Mouse (Mus musculus) kidney, postnatal 14 days (tissue): ENCODE measurements around the gene Adamtsl4.

ENCODE experiments used
- DNase-seq: peaks from one replicate; pipeline ENCODE4 v3.0.0; 2022; ENCODE audit warnings: mixed read lengths

Adamtsl4 gene

GRCm38 (mm10) chr3:95630856-95631255 lies 56.9 kb downstream of the Adamtsl4 start:
- no peak for DNase-seq

- DNase-seq = no peak
These were observed 58.0 kb downstream of the Adamtsl4 start for GRCm38 (mm10) chr3:95629755-95630154.

GRCm38 (mm10) chr3:95627763-95628162 lies 60.0 kb downstream of the Adamtsl4 start:
- no peak for DNase-seq
